Mouse (Mus musculus): ENCODE measurements around the gene Plaur. TPM values are rescaled to one million over a fixed set of nuclear protein-coding genes. Genes with fewer than 3 reads are reported as not detected.

Plaur gene
- polyA plus RNA-seq, 1 experiment from 2014 or later, result 7.8 TPM

DNA sequence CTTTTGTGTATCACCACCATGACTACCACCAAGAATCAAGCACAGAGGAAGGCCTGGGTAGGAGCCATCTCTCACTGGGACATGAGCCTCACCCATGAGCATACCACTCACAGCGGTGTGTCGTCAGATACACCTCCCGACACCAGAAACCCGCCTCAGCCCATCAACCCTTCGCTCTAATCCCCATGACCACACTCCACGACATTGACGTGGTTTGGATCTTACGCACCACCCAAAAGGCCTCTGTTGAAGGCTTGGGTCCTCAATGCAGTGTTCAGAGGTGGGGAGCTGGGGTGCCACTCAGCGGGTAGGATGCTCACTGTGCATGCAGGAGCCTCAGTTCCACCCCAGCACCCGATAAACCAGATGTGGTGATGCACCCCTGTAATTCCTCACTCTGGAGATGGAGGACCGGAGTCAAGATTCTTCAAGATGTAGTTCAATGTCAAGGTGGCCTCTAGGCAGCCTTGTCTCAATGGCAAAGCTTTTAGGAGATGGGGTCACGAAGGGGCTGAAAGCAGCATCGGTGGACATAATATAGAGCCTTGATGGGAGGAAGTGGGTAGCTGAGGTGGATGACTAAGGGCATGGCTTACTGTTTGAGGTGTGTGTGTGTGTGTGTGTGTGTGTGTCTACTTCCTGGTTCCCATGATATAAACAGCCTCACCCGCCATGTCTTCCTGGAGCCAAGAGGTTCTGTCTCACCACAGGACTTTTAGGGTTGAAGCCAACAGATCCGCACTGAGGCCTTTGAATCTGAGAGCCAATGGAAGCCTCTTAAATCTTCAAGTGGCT is 31.5 kb upstream of the Plaur start:
- Histone ChIP-seq H3K36me3 (ENCODE audit: control insufficient read depth, insufficient read depth) (no peaks in the 10 kb centered on the region), H3K4me2 (replicated peaks; ENCODE audit: low read depth) (no peak overlapping the region), H3K4me3 (ENCODE audit: low read depth, low read length) (no peak overlapping the region), H3K9me3 (ENCODE audit: control insufficient read depth) (no peaks in the 10 kb centered on the region), H3K9ac (ENCODE audit: low read depth, low read length) (no peak overlapping the region), H3K27me3 (replicated peaks; ENCODE audit: control insufficient read depth, insufficient read depth, low read length) (peaks cover 8% of the 10 kb centered on the region; the same call in 1 of the 2 replicates), H3K27ac (ENCODE audit: low read depth, low read length) (no peak overlapping the region), H3K4me1 (replicated peaks; ENCODE audit: control insufficient read depth, insufficient read depth, low read length) (no peaks in the 10 kb centered on the region)
- ATAC-seq, result no peak
- no peak for TF ChIP-seq CTCF (IDR thresholded peaks at IDR 0.05; ENCODE audit: low read depth)
- WGBS, result 90% methylated on average over 15 of the region's 15 CpGs

DNA sequence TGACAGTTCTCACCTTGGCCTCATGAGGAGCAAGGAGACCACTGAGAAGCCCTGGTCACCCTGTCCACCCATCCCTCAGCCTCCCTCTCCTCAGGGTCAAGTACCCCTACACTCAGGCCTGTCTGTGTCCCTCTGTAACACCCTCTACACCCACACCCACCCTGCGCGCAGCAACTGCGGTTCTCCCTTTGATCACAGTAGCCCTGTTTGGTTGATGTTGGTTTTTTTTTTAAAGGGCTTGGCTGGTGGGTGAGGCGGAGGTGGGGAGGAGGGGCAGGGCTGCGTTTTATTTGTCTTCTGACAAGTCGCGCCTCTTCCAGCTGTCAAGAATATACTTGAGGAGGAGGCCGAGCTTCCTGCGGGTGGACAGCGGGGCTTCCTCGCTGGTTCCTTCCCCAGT is 30.6 kb upstream of the Plaur start:
- TF ChIP-seq CTCF (IDR thresholded peaks at IDR 0.05; ENCODE audit: low read depth), result no peak
- no peak overlapping the region for H3K4me3 ChIP-seq (ENCODE audit: low read depth, low read length)
- H3K27me3 ChIP-seq (replicated peaks; ENCODE audit: control insufficient read depth, insufficient read depth, low read length), result peaks cover 8% of the 10 kb centered on the region; the same call in 1 of the 2 replicates
- ATAC-seq, result no peak
- no peaks in the 10 kb centered on the region for H3K4me1 ChIP-seq (replicated peaks; ENCODE audit: control insufficient read depth, insufficient read depth, low read length)
- no peaks in the 10 kb centered on the region for H3K36me3 ChIP-seq (ENCODE audit: control insufficient read depth, insufficient read depth)
- no peak overlapping the region for H3K9ac ChIP-seq (ENCODE audit: low read depth, low read length)
- H3K27ac ChIP-seq (ENCODE audit: low read depth, low read length), result no peak overlapping the region
- no peaks in the 10 kb centered on the region for H3K9me3 ChIP-seq (ENCODE audit: control insufficient read depth)
- WGBS, result 38% methylated on average over 11 of the region's 11 CpGs
- H3K4me2 ChIP-seq (replicated peaks; ENCODE audit: low read depth), result no peak overlapping the region

DNA sequence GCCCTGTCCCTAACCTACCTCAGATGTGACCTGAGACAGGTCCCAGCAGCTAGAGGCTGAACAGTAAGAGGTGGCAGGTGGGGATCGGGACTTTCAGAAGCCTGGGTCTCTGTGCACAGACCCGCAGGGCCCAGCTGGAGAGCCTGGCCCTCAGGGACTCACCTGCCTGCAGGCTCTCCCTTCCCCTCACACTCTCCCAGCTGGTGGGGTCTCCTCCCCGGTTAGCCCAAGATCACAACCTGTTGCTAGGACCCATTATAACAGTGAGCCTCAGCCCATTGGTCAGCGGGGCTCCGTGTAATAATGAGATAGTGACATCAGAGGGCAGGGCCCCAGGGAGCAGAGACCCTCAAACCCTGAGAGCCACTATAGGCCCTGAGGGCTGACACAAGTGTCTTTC is 27.0 kb upstream of the Plaur start:
- 68% methylated on average over 5 of the region's 5 CpGs for WGBS
- H3K36me3 ChIP-seq (ENCODE audit: control insufficient read depth, insufficient read depth), result no peaks in the 10 kb centered on the region
- ATAC-seq, result no peak

DNA sequence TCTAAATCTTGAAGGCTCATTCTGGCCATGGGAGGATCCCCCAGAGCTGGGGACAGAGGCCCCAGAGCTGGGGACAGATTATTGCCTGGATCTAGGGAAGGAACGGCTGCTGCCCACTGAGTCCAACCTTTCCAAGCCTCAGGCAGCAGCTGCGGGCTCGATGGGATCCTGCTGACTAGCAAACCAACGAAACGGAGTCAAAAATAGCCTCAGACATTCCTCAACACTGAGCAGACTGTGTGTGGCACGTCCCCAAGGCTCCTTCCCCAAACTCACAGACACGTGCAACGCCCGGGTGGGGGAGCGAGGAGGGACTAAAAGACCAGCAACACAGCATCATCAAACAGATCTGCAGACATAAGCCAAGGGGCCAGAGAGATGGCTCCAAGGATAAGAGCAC is 24.3 kb upstream of the Plaur start:
- no peak for ATAC-seq
- Histone ChIP-seq H3K9me3 (ENCODE audit: control insufficient read depth) (no peaks in the 10 kb centered on the region), H3K4me1 (replicated peaks; ENCODE audit: control insufficient read depth, insufficient read depth, low read length) (no peaks in the 10 kb centered on the region), H3K27me3 (replicated peaks; ENCODE audit: control insufficient read depth, insufficient read depth, low read length) (peaks cover 6% of the 10 kb centered on the region; the same call in 1 of the 2 replicates), H3K4me3 (ENCODE audit: low read depth, low read length) (no peak overlapping the region), H3K4me2 (replicated peaks; ENCODE audit: low read depth) (no peak overlapping the region), H3K27ac (ENCODE audit: low read depth, low read length) (no peak overlapping the region), H3K9ac (ENCODE audit: low read depth, low read length) (no peak overlapping the region), H3K36me3 (ENCODE audit: control insufficient read depth, insufficient read depth) (no peaks in the 10 kb centered on the region)
- no peak for TF ChIP-seq CTCF (IDR thresholded peaks at IDR 0.05; ENCODE audit: low read depth)
- WGBS, result 65% methylated on average over 10 of the region's 10 CpGs

More for the DNA sequence above, 27.0 kb upstream of the Plaur start:
- H3K27ac ChIP-seq (ENCODE audit: low read depth, low read length), result no peak overlapping the region
- peaks cover 8% of the 10 kb centered on the region; the same call in 1 of the 2 replicates for H3K27me3 ChIP-seq (replicated peaks; ENCODE audit: control insufficient read depth, insufficient read depth, low read length)
- H3K4me3 ChIP-seq (ENCODE audit: low read depth, low read length), result no peak overlapping the region
- no peak for TF ChIP-seq CTCF (IDR thresholded peaks at IDR 0.05; ENCODE audit: low read depth)
- H3K9ac ChIP-seq (ENCODE audit: low read depth, low read length), result no peak overlapping the region
- H3K4me1 ChIP-seq (replicated peaks; ENCODE audit: control insufficient read depth, insufficient read depth, low read length), result no peaks in the 10 kb centered on the region
- H3K4me2 ChIP-seq (replicated peaks; ENCODE audit: low read depth), result no peak overlapping the region
- no peaks in the 10 kb centered on the region for H3K9me3 ChIP-seq (ENCODE audit: control insufficient read depth)

DNA sequence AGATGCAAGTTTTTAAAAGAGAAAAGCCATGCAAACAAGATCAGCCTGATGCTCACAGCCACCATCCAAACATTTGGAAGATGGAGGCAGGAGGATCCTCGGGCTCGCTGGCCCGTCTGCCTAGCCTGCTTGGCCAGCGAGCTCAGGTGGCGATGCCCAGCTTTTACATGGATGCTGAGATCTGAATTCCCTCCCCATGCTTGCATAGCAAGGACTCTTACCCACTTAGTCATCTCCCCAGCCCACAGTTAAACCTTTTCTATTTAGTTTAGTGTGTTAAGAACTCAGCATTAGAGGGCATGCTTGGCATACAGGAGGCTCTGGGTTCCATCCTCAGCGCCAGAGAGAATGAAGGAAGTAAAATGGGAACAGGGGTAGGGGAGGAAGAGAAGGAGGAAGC is 23.1 kb upstream of the Plaur start:
- no peaks in the 10 kb centered on the region for H3K27me3 ChIP-seq (replicated peaks; ENCODE audit: control insufficient read depth, insufficient read depth, low read length)
- 73% methylated on average over 6 of the region's 6 CpGs for WGBS
- H3K27ac ChIP-seq (ENCODE audit: low read depth, low read length), result no peak overlapping the region
- H3K9me3 ChIP-seq (ENCODE audit: control insufficient read depth), result no peaks in the 10 kb centered on the region
- no peak for ATAC-seq
- H3K4me1 ChIP-seq (replicated peaks; ENCODE audit: control insufficient read depth, insufficient read depth, low read length), result no peaks in the 10 kb centered on the region
- no peak overlapping the region for H3K4me3 ChIP-seq (ENCODE audit: low read depth, low read length)
- H3K4me2 ChIP-seq (replicated peaks; ENCODE audit: low read depth), result no peak overlapping the region
- no peak overlapping the region for H3K9ac ChIP-seq (ENCODE audit: low read depth, low read length)
- no peaks in the 10 kb centered on the region for H3K36me3 ChIP-seq (ENCODE audit: control insufficient read depth, insufficient read depth)
- TF ChIP-seq CTCF (IDR thresholded peaks at IDR 0.05; ENCODE audit: low read depth), result no peak

DNA sequence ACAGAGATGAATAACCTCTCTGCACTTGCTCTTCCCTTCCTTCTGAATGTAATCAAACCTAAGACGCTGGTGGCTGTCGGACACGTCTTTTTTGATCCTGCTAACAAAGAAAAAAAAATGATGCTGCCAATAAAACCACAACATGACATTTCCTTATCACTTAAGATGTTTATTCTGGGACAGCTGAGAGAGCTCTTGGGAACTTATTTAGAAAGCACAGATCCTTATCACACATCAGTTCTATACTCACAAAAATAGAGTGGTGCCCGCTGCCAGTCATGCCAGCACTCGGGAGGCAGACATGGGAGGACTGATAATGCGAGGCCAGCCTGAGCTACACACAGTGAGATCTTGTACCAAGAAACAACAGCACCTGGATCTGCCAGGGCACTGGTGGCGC is 22.4 kb upstream of the Plaur start:
- Histone ChIP-seq H3K9ac (ENCODE audit: low read depth, low read length) (no peak overlapping the region), H3K27ac (ENCODE audit: low read depth, low read length) (no peak overlapping the region), H3K9me3 (ENCODE audit: control insufficient read depth) (no peaks in the 10 kb centered on the region), H3K4me2 (replicated peaks; ENCODE audit: low read depth) (no peak overlapping the region), H3K4me1 (replicated peaks; ENCODE audit: control insufficient read depth, insufficient read depth, low read length) (no peaks in the 10 kb centered on the region), H3K4me3 (ENCODE audit: low read depth, low read length) (no peak overlapping the region), H3K27me3 (replicated peaks; ENCODE audit: control insufficient read depth, insufficient read depth, low read length) (no peaks in the 10 kb centered on the region), H3K36me3 (ENCODE audit: control insufficient read depth, insufficient read depth) (no peaks in the 10 kb centered on the region)
- no peak for ATAC-seq
- WGBS, result 54% methylated on average over 7 of the region's 7 CpGs
- TF ChIP-seq CTCF (IDR thresholded peaks at IDR 0.05; ENCODE audit: low read depth), result no peak

All from intestine, postnatal 0 days (tissue).